Mouse (Mus musculus): ENCODE results near the gene Kxd1. TPM values are rescaled to one million over a fixed set of nuclear protein-coding genes. Genes with fewer than 3 reads are reported as not detected.
A peak's percentile ranks its signal among the peaks of the same experiment; 100 is the strongest.

The Kxd1 gene
- total RNA-seq, 2 experiments from 2014 or later: 64.9 to 73.0 TPM

DNA sequence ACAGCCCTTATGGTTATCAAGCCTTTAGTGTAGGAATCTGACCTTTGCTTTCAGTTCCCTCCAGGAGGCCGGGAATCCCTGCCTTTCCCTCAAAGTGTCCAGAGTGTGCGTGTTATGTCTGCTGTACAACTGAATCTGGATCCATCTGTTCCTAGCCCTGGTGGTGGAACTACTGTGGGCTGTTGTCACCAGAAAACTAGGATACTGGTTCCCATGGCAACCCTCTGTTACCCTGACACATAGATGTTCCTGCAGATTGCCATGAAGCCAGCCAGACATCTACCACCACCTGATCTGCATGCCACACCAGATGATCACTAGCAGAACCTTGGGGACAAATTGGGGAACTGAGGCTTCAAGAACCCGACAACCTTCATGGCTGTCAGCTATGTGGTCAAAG is 45.8 kb downstream of the Kxd1 start:
- no peak for DNase-seq
- intact Hi-C loops (cut with DNase I; ENCODE audit: low total_unique reads): no loop called here

DNA sequence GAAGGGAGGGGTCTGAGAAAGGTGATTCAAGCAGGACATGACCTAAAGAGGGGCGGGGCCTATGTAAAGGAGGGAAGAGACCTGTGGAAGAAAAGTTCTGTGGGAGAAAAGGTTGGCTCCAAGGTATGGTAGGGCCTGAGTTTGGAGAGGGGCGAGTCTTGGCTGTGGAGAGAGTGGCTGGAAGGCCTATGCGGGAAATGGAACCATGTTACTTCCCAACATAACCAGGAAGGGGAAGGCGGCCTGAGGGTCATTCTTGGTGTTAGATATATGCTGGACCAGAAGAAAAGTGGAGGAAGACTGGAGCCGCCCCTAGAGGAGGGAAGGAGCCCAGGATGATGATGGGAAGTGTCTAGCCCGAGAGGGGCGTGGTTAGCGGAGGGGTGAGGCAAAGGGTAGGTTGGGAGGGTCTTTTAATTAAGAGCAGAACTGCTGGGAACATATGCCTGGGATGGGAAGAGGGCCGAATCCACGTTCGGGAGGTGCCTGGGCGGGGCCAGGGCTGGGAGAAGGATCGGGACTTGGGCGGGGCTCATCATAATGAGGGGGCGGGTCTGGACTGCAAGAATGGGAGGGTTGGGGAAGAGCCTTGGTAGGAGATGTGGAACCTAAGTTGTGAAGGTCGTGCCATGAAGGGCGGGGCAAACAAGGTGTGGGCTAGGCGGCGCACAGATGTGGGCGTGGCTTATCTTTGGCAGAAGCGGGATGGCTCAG is 50.3 kb downstream of the Kxd1 start:
- no peak for DNase-seq
- intact Hi-C loops (cut with DNase I; ENCODE audit: low total_unique reads): no loop called here

- DNase-seq: peak; percentile 95
- intact Hi-C loops (cut with DNase I; ENCODE audit: low total_unique reads): no loop called here
Measured at GRCm38 (mm10) chr8:70476333-70477268, 51.2 kb downstream of the Kxd1 start, which contains the start of gene Klhl26. Gene Klhl26, minus strand, starts transcription at chr8:70476968.

GRCm38 (mm10) chr8:70471856-70472255 is 55.9 kb downstream of the Kxd1 start:
- intact Hi-C loops (cut with DNase I; ENCODE audit: low total_unique reads): no loop called here
- no peak for DNase-seq

GRCm38 (mm10) chr8:70469938-70470337 is 57.8 kb downstream of the Kxd1 start:
- no peak for DNase-seq
- intact Hi-C loops (cut with DNase I; ENCODE audit: low total_unique reads): no loop called here

DNA sequence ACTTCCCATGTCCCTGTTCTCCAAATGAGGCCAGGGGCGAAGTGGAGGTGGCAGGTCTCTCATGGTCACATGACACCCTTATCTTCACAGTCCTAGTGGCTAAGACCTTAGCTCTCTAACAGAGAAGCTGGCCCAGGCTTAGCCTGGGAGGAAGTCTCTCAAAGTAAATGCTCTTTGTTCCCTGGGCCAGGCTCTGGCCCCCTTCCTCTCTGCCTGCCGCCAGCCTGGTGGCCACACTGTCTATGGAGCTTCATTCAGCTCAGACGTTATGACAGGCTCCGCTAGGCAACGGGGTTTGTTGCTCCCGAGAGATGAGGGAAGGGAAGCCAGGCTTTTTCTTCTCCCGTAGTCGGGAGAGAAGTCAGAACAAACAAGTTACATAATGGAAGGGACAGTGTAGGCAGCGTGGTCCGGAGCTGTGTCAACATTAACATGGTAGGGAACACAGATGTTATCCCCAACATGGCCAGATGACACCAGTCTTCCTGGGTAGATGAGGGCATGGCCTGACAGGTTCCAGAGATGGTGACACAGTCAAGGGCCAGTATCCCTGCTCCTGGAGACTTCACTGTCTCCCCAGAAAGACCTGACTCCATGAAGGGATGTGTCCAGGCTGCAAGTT is 58.4 kb downstream of the Kxd1 start:
- no peak for DNase-seq
- intact Hi-C loops (cut with DNase I; ENCODE audit: low total_unique reads): no loop called here

GRCm38 (mm10) chr8:70468733-70469132 is 59.0 kb downstream of the Kxd1 start:
- DNase-seq: no peak
- intact Hi-C loops (cut with DNase I; ENCODE audit: low total_unique reads): no loop called here

GRCm38 (mm10) chr8:70467907-70468306 is 59.8 kb downstream of the Kxd1 start:
- DNase-seq: no peak
- intact Hi-C loops (cut with DNase I; ENCODE audit: low total_unique reads): no loop called here

DNA sequence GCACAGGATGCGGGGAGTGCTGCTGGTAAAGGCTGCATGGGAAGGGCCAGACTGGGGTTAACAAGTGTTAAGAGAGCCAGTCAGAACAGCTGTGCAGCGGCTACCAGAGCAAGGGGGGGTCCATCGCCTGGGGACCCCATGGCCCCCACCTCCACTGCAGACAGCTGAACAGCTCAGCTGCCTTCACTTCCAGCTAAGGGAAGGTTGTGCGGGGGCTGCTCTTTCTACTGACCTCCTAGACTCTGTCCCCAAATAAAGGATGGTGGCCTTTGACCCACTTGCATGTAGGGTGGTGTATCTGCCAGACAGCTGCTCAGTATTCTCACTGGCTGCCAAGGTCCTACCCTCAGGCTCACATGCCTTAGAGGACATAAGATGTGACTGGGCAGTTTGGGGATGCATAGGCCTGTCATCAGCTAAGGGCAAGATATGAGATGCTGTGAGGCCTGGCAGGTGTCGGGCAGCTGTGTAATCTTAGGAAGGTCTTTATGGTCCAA is 60.5 kb downstream of the Kxd1 start:
- intact Hi-C loops (cut with DNase I; ENCODE audit: low total_unique reads): no loop called here
- peak; percentile 62 for DNase-seq

DNA sequence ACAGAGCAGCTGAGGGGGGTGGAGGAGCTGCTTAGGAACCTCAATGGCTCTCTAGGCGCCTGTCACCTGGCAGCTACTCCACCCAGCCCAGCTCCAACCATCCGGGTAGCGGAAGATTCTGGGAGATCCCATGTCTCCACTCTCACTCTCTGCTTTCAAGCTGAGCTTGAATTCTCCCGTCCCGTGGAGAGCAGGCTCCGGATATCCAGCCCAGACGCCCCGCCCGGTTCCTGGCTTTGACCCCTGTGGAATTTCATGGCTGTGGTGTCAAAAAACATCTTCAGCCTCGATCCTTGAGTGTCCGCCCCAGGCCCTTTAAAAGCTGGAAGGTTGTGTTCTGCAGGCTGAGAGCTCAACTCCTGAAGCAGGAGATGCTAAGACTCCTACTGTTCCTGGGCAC is 61.0 kb downstream of the Kxd1 start:
- DNase-seq: peak; percentile 79
- intact Hi-C loops (cut with DNase I; ENCODE audit: low total_unique reads): no loop called here

- peak; percentile 43 for DNase-seq
- intact Hi-C loops (cut with DNase I; ENCODE audit: low total_unique reads): no loop called here
Measured at GRCm38 (mm10) chr8:70466305-70466704, 61.5 kb downstream of the Kxd1 start.

DNA sequence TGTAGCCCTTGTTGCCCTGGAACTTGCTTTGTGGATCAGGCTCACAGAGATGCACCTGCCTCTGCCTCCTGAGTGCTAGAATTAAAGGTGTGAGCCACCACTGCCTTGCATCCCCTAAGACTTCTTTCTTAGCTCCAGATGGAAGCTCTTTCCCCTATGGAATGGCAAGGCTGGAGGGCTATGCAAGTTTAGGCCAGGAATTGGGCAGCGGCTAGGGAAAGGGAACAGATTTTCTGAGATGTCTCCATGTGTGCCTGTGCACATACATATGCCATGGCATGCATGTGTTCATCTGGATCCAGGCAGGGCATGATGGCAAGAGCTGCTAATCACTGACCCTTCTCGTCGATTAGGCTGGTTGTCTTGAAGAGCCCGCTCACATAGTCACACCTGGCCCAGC is 62.1 kb downstream of the Kxd1 start:
- intact Hi-C loops (cut with DNase I; ENCODE audit: low total_unique reads): no loop called here

DNA sequence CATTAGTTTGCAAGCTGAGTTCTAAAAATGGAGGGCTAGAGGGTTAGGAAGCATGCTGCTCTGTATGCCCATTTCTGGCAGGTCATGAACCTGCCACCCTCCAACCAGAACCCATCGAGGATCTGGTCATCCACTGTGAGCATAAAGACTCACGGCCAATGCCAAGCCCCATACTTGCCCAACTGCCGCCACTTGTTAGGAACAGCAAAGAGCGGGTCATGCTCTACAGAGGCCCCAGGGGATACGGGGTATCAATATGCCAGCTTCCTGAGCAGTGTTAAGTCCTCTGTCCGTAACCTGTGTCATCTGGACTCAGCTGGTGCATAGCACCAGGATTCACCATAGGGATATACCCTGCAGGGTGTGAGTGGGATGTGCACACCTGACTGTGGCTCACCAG is 63.6 kb downstream of the Kxd1 start:
- no peak for DNase-seq
- intact Hi-C loops (cut with DNase I; ENCODE audit: low total_unique reads): no loop called here

More for the DNA sequence above, 62.1 kb downstream of the Kxd1 start:
- no peak for DNase-seq

DNA sequence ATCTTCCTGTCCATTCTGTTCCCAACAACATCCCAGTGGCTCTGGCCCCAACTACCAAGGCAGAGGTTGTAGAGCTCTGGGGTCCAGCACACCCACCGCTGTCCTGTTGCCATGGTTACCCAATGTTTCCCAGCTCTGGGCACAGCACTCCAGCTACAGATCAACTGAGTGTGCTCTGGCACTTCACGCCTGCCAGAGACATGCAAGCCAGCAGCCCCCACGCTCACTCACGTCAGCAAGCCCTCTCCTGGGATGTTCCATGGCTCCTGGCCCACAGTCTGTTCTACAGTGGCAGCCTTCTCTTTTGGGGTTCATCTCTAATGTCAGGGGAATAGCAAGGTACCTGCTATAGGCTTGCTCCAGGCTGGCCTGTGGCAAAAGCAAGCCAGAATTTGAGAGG is 64.5 kb downstream of the Kxd1 start:
- intact Hi-C loops (cut with DNase I; ENCODE audit: low total_unique reads): no loop called here
- peak; percentile 50 for DNase-seq

DNA sequence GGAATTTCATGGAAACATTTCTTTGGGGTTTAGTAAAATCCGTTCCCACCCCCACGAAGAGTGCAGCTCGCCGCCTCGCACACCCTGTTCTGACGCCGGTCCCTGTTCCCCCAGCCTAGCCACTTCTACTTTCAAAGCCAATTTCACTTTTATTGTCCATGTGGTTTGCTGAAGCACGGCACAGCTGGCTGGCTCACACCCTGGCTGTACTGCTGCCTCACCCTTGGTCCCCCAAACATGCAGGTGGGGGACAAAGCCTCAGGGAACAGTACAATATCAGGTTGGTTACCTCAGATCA is 65.3 kb downstream of the Kxd1 start:
- DNase-seq: no peak
- intact Hi-C loops (cut with DNase I; ENCODE audit: low total_unique reads): no loop called here

- DNase-seq: no peak
- intact Hi-C loops (cut with DNase I; ENCODE audit: low total_unique reads): no loop called here
Measured at GRCm38 (mm10) chr8:70461765-70462515, 65.8 kb downstream of the Kxd1 start.

GRCm38 (mm10) chr8:70460606-70461005 is 67.2 kb downstream of the Kxd1 start:
- DNase-seq: no peak
- intact Hi-C loops (cut with DNase I; ENCODE audit: low total_unique reads): no loop called here

DNA sequence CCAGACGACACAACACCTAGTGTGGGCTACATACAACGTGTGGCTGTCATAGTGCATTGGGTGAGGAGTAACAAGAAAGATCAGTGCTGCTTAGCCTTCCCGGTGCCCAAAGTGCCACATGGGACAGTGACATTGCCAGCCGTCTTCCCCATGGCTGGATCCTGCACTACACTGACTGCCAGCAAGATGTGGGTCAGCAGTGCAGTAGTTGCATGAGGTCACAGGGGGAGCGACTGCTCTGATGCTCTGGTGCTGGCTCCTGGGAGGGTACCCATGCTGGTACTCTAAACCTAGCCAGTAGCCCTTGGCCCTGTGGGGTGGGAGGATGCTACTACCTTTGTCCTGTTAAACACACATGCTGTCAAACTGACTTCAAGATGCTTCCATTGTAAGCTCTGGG is 67.6 kb downstream of the Kxd1 start:
- no peak for DNase-seq
- intact Hi-C loops (cut with DNase I; ENCODE audit: low total_unique reads): no loop called here

DNA sequence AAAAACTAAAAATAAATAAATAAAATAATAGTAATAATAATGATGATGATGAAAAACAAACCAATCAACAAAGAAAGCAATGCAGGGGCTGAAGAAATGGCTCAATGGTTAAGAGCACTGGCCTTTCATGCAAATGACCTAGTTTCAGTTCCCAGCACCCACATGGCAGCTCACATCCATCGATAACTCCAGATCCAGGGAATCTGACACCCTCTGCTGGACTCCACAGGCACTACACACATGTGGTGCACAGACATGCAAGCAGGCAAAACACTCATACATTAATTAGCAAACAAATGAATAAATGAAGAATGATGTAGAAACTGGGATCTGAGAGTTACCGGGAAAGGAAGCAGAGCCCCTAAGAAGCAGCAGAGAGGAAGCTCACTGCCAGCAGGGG is 68.1 kb downstream of the Kxd1 start:
- no peak for DNase-seq
- intact Hi-C loops (cut with DNase I; ENCODE audit: low total_unique reads): no loop called here

DNA sequence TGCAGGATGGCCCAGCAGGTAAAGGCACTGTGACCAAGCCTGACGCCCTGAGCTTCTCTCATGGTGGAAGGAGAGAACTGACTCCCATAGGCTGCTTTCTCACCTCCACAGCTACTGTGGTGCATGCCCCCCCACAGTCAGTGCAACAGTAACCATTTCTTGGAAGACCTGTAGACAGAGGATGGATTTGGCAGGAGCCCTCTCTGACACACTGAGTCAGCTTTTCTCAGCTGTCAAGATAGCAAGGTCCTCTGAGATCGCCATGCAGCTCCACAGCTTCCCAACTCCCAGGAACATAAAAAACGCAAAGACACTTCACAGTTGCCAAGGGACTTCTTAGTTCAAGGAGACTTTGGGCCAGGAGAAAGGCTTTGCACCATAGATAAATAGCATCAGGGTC is 69.3 kb downstream of the Kxd1 start:
- no peak for DNase-seq
- intact Hi-C loops (cut with DNase I; ENCODE audit: low total_unique reads): no loop called here
